Mouse (Mus musculus) lung, postnatal 0 days (tissue): ENCODE results near the gene Trip10.
A peak's percentile ranks its signal among the peaks of the same experiment; 100 is the strongest.

Source experiments
- CTCF ChIP-seq: IDR thresholded peaks from 2 replicates; pipeline ENCODE4 v1.5.1; 2016; ENCODE audit warnings: antibody characterized with exemption, mild to moderate bottlenecking
- EP300 ChIP-seq: IDR thresholded peaks from 2 replicates; pipeline ENCODE4 v1.6.1; 2016; ENCODE audit warnings: antibody characterized with exemption, mild to moderate bottlenecking, control low read depth

GRCm38 (mm10) chr17:57247393-57248200, 1.7 kb upstream of the Trip10 start:
- TF ChIP-seq CTCF (peak; percentile 39), EP300 (peak; percentile 70)
